Mouse (Mus musculus): Measurements from ENCODE around the gene Tcte2.
"Not testable (repeated sequence)": the region's sequence is repeated elsewhere in the genome, so short reads cannot be mapped to it uniquely, and the experiment has no call there.

Gene Tcte2

DNA sequence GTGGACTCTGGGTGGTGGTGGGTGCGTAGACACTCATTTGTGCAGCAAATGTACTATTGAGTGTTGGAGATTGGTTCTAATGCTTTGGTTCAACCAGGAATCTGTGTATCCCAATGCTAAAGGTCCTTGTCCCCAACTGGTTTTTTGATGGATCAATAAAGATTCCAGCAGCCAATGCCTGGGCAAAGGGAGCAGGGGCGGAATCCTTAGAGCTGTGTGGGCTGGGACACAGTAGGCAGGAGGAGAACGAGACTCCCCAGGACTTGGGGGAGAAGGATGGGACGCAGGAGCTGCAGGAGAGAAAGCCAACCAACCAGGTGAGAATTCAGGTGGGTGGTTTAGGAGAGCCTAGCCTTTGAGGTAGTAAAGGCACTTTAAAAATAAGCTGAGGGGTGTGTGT lies 63.4 kb downstream of the Tcte2 start:
- in situ Hi-C loops (cut with MboI; ENCODE audit: low pct_unique_long_range_greater_than_20kb in 1 of 2, low sequenced_read_pairs in 2 of 2, unreplicated experiment in 1 of 2), result no loop called here

DNA sequence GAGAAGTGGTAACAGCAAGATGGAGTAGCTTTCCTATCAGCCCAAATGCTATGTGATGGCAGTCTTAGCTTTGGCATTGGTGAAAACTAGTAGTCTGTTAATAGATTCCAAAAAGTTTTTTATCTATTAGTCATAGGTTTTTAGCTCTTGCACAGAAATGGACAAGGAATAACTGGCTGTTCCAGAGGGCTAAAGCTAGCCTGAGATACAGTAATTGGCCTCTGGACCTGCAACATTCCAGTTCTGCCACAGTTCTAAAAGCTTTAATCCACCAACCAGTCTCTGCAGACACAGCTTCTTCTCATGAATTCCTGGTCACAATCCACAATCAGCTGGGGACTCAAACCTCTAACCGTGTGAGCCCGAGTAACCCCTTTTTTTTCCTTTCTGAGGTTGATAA lies 64.0 kb downstream of the Tcte2 start:
- in situ Hi-C loops (cut with MboI; ENCODE audit: low pct_unique_long_range_greater_than_20kb in 1 of 2, low sequenced_read_pairs in 2 of 2, unreplicated experiment in 1 of 2), result no loop called here

DNA sequence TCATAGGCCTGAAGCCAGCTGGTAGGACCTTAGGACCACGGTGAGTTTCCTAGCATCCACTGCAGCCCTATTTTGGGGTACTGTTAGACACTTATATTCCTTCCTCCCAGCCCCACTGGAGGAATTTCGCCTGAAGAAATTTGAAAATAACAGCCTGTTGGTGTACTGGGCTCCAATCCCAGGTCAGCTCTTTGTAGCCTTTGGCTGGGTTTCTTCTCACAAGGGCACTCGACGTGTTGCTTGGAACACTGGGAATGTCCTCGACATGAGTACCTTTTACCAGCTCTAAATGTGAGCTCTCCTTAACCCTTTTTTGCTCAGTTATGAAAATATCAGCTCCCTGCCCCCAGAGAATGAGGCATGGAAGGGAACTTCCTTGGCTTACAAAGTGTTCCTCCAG lies 65.7 kb downstream of the Tcte2 start:
- in situ Hi-C loops (cut with MboI; ENCODE audit: low pct_unique_long_range_greater_than_20kb in 1 of 2, low sequenced_read_pairs in 2 of 2, unreplicated experiment in 1 of 2), result no loop called here

DNA sequence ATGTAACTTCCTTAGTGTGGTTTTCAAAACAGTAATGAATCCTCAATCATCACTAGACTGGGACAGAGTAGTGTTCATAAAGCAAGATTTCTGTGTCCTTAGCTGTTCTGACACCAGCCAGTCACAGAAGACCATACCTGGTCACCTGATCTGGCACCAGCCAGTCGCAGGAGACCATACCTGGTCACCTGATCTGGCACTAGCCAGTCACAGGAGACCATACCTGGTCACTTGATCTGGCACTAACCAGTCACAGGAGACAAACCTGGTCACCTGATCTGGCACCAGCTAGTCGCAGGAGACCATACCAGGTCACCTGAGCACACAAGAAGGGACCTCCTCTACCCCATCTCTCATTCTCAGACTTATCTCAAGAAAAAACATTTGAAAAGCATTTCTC lies 66.4 kb downstream of the Tcte2 start:
- in situ Hi-C loops (cut with MboI; ENCODE audit: low pct_unique_long_range_greater_than_20kb in 1 of 2, low sequenced_read_pairs in 2 of 2, unreplicated experiment in 1 of 2), result no loop called here

DNA sequence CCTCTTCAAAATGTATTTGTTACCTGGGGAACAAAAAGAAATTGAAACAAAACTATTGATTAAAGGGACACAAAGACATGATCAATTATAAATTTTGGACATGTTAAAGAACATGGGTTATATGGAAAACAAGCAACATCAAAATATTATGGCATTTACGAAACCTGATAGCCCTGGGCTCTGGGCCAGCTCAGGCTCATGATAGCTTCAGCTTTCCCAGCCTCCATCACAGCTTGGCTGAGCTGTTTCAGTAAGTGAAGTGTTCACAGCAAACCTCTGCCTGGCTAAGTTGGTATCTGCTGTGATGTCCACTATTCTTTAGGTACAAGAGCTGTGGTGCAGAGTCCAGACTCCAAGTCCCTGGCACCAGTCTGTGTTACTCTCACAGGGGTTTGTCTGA lies 67.4 kb downstream of the Tcte2 start:
- in situ Hi-C loops (cut with MboI; ENCODE audit: low pct_unique_long_range_greater_than_20kb in 1 of 2, low sequenced_read_pairs in 2 of 2, unreplicated experiment in 1 of 2), result no loop called here

DNA sequence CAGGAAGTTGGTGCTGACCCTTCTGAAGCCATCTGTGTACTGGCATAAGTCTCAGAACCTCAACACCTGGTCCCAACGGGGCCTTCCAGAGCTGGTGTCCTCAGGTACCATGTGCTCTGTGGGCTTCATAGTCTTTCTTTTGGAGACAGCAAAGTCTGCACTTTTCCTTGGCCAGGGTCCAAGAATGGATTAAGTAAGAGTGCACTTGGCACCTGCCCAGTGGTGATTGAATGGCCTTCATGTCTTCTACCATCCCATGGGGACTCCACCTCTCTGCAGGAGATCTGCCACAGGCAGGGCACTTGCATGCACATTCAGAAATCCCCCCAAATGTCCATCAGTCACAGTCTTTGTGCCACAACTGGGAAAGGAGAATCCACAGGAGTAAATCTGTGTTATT lies 74.0 kb downstream of the Tcte2 start:
- in situ Hi-C loops (cut with MboI; ENCODE audit: low pct_unique_long_range_greater_than_20kb in 1 of 2, low sequenced_read_pairs in 2 of 2, unreplicated experiment in 1 of 2), result no loop called here

DNA sequence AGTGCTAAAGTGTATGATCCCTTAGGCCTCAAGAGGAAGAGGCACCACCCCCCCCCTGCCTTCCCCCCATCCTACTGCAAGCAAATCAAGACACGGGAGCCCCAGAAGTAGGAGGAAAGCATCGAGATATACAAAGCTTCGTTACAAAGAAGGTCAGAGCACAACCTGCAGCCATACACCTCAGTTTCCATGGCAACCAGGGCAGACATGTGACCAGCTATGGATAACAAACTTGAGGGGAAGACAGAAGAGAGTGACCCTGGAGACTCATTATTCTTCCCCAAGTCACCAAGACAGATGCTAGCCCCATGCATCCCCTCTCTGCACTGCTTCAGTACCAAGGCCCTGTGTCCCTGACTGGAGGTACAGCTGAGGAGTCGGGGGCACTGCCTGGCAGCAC lies 74.5 kb downstream of the Tcte2 start:
- in situ Hi-C loops (cut with MboI; ENCODE audit: low pct_unique_long_range_greater_than_20kb in 1 of 2, low sequenced_read_pairs in 2 of 2, unreplicated experiment in 1 of 2), result no loop called here

DNA sequence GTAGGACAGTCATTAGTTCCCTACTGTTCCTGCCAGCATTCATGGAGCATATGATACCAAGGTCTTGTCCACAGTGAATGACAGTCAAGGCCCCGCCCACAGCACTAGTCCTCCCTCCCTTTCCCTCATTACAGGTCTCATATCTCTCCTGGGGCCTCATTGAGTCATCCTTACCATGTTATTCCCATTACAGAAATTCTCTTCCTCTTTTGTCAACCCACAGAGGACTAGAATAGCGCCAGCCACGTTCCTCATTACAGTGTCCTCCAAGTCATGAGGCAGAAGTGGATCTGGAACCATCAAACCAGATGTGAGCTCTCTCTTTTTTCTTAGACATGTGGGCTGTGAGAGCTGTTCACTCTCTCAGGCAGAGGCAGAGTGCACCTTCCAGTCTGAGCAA lies 76.0 kb downstream of the Tcte2 start:
- in situ Hi-C loops (cut with MboI; ENCODE audit: low pct_unique_long_range_greater_than_20kb in 1 of 2, low sequenced_read_pairs in 2 of 2, unreplicated experiment in 1 of 2), result no loop called here

DNA sequence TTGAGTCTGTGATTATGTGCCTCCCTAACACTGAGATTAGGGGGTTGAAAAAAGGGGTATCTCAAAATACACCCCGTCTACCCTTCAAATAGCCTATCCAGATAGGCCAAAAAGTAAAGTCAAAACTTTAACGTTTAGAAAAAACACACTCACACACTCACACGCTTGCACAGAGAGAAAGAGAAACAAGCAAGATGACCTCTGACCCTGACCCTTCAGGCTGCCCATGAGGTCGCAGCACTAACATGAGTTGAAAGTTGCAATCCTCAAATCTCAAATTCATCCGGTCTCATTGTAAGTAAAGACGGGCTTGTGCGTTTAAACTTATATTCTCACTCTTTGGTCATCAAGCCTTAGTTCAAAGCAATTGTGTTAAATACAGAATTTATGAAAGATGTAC lies 77.4 kb downstream of the Tcte2 start:
- in situ Hi-C loops (cut with MboI; ENCODE audit: low pct_unique_long_range_greater_than_20kb in 1 of 2, low sequenced_read_pairs in 2 of 2, unreplicated experiment in 1 of 2), result loop anchor here in 1 of 2 experiments (5.0 kb wide), 1 partner anchor 73 kb away; no protein-coding TSS in a partner anchor

DNA sequence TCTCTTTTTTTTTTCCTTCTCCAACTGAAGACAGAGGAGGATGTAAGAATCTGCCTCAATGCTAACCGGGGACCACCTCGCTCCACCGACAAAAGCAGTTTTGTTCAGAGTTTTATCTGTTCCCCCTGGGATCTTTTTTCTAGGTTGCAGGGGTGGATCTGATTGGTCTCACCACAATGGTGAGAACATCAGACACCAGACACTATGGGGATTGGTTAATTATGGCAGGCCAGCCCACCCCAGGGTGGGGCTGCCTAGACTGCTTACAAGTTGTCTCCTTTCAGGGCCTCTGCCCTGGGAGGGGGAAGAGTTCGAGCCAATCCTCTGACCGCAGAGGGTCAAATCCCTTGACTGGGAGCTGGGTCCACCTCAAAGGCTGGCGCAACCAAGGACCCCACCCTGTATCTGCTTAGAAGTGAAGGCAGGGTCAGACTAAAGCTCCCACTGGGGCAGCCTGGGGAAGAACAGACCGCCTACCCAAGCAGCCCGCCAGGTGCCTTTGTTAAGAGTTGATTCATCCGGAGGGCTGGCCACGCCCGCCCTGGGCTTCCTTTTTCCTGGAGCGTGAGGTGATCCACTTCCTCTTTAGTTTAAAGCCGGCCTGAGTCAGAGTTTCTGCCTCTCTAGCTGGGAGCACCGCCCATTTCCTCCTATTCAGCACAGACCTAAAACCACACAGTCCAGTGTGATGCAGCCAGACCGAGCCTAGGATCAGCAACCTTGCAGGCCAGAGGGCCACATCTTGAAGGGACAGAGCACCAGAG lies 78.0 kb downstream of the Tcte2 start:
- in situ Hi-C loops (cut with MboI; ENCODE audit: low pct_unique_long_range_greater_than_20kb in 1 of 2, low sequenced_read_pairs in 2 of 2, unreplicated experiment in 1 of 2), result loop anchor here in 1 of 2 experiments (5.0 kb wide), 1 partner anchor 74 kb away; no protein-coding TSS in a partner anchor

DNA sequence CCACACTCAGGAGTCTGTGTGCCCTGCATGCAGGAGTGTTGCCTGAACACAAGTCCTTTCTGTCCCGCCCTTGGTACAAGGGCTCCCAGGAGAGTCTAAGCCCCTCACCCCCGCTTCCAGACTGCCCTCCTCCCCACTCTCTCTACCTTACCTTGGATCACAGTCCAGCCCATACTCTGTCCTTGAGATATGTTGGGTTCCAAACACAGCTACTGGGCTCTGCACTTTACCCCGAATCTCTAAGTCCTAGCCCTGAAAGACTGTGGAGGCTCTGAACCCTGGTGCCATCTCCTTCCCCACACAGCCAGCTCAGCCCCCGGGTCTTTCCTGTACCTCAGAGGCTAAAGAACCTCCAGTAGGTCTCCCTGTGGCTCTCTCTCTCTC lies 78.6 kb downstream of the Tcte2 start:
- in situ Hi-C loops (cut with MboI; ENCODE audit: low pct_unique_long_range_greater_than_20kb in 1 of 2, low sequenced_read_pairs in 2 of 2, unreplicated experiment in 1 of 2), result loop anchor here in 1 of 2 experiments (5.0 kb wide), 1 partner anchor 74 kb away; no protein-coding TSS in a partner anchor

DNA sequence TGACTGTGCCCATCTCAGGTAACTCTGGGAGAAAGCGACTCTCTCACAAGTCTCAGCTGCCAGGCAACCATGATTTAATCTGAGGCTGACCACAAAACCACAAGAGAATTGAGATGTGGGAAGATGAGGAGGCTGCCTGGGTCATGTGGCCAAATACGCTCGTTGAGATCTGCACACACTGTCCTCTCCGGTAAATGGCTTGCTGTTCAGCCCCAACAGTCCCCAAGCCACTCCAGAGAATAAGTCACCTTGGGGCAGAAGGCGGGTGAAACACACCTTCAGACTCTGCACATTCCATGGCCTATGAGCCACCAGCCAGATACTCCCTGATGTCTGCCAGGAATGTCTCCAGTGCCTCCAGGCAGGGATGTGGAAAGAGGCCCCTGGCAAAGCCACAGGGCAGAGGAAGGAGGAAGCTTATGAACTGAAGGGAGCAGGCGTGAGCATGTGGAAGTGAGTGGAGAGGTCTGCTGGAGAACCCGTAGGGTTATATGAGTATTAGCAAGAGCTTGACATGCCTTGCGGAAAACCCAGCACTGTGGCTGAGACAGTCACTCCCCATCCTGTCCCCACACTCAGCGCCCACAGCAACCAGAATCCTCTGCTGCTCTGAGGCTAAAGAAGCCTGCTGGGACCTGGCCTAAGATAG lies 79.1 kb downstream of the Tcte2 start:
- in situ Hi-C loops (cut with MboI; ENCODE audit: low pct_unique_long_range_greater_than_20kb in 1 of 2, low sequenced_read_pairs in 2 of 2, unreplicated experiment in 1 of 2), result loop anchor here in 1 of 2 experiments (5.0 kb wide), 1 partner anchor 75 kb away; no protein-coding TSS in a partner anchor

DNA sequence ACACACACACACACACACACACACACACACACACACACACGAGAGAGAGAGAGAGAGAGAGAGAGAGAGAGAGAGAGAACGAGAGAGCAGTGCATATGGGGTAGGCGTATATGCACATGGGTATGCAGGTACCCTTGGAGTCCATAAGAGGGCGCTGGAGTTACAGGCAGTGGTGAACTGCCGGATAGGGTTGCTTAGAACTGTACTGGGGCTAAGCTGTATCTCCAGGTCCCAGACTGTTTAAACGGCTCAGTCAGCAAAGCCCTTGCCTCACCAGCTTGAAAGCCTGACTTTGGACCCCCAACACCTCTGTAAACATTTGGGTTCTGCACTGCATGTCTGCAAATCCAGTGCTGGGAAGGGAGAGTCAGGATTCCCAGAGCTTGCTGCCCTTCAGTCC lies 79.9 kb downstream of the Tcte2 start:
- in situ Hi-C loops (cut with MboI; ENCODE audit: low pct_unique_long_range_greater_than_20kb in 1 of 2, low sequenced_read_pairs in 2 of 2, unreplicated experiment in 1 of 2), result loop anchor here in 1 of 2 experiments (5.0 kb wide), 1 partner anchor 76 kb away; no protein-coding TSS in a partner anchor

DNA sequence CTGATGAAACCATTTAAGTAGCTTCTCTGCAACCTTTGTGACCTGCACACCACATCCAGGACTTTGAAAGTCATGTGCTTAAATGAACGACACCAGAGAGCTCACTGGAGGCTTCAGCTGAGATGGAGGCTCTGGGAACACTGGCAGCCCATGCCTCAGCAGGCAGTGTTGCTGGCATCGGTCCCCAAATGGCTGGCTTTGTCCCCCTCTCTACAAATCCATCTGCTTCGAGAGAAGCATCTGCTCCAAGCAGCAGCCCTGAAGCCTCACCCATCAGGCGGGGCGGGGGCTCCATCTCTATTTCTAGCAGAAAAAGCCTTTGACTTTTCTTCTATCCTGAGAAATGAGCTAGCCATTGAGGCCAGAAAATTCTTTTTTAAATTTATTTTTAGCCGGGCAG lies 80.5 kb downstream of the Tcte2 start:
- in situ Hi-C loops (cut with MboI; ENCODE audit: low pct_unique_long_range_greater_than_20kb in 1 of 2, low sequenced_read_pairs in 2 of 2, unreplicated experiment in 1 of 2), result loop anchor here in 1 of 2 experiments (5.0 kb wide), 1 partner anchor 76 kb away; no protein-coding TSS in a partner anchor

DNA sequence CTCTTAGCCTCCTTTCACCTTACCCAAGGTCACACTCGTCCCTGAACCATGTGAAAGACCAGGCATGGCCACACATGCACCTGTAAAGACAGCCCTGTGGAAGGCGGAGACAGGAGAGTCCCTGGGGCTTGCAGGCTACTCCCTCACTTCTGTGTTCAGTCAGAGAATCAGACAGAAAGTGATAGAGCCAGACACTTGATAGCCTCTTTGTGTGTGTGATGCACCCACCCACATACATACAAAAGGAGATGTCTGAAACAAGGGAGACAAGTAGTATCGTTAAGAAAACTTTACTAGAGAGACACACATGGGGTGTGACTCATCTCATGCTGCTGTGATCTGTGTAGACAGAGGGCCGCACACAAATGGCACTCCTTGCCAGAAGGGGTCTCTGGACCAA lies 81.3 kb downstream of the Tcte2 start:
- in situ Hi-C loops (cut with MboI; ENCODE audit: low pct_unique_long_range_greater_than_20kb in 1 of 2, low sequenced_read_pairs in 2 of 2, unreplicated experiment in 1 of 2), result loop anchor here in 1 of 2 experiments (5.0 kb wide), 1 partner anchor 77 kb away; no protein-coding TSS in a partner anchor

DNA sequence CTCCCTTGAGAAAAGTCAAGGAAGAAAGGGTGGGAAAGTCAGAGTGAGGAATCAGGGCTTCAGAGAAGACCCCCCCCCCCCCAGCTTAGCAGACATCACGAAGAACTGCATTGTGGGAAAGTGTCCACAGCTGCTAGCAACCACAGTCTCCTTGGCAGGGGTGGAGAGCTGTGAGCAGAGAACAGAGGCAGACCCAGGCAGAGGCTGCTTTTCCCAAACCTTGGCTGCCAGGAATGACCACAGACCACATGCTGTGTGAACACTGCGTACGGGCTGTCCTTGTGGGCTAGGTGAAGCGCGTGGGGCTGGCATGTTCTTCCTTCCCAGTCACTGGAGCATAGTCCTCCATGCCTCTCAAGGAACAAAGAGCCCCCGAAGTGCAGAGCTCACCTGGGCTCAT lies 81.9 kb downstream of the Tcte2 start:
- in situ Hi-C loops (cut with MboI; ENCODE audit: low pct_unique_long_range_greater_than_20kb in 1 of 2, low sequenced_read_pairs in 2 of 2, unreplicated experiment in 1 of 2), result loop anchor here in 1 of 2 experiments (5.0 kb wide), 1 partner anchor 78 kb away; no protein-coding TSS in a partner anchor

DNA sequence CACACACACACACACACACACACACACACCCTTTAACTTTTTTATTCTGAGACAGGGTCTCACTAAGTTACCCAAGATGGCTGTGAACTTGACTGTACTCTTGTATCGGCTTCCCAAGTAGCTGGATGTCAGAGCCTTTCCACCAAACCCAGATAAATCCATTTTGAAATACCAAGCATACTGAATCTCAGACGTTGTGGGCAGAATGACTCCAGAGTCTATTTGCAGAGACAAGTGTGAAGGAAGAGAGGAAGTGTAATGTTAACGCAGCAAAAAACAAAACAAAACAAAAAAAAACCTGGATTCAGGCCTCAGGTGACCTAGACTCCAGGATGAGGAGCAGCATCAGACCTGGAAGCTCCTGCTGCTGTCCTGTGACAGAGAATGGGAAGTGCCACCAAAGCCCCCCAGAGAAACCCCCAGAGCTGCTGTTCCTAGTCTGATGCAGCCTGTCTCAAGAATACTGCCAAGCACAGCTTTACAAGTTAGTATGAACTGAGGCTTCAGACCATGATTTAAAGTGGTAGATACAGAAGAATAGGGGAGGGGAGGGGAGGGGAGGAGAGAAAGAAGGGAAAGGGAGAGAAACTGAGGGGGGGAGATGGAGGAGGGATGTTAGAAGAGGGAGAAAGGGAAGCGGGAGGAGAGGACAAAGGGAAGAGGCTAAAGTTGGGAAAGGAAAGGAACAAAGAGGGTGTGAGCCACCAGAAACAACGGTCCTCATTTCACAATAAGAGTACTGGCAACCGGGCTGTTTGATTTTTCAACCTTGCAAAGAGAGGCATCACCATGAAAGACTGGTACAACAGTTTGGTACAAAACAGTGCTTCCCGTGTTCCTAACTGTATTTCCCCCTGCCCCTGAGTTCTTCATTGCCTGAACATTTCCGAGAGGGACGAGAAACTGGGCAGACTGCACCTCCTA lies 84.1 kb downstream of the Tcte2 start:
- in situ Hi-C loops (cut with MboI; ENCODE audit: low pct_unique_long_range_greater_than_20kb in 1 of 2, low sequenced_read_pairs in 2 of 2, unreplicated experiment in 1 of 2), result no loop called here

DNA sequence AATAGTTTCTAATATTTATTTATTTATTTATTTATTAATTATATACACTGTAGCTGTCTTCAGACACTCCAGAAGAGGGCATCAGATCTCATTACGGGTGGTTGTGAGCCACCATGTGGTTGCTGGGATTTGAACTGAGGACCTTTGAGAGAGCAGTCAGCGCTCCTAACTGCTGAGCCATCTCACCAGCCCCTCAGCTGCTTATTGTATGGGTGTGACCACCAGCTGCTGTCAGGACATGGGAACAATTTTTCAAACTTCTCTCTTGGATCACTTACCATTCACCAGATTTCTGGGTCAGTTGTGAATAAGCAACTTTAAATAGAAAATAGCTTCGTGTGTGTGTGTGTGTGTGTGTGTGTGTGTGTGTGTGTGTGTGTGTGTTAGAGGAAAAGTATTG lies 85.5 kb downstream of the Tcte2 start:
- in situ Hi-C loops (cut with MboI; ENCODE audit: low pct_unique_long_range_greater_than_20kb in 1 of 2, low sequenced_read_pairs in 2 of 2, unreplicated experiment in 1 of 2), result not testable (repeated sequence)

DNA sequence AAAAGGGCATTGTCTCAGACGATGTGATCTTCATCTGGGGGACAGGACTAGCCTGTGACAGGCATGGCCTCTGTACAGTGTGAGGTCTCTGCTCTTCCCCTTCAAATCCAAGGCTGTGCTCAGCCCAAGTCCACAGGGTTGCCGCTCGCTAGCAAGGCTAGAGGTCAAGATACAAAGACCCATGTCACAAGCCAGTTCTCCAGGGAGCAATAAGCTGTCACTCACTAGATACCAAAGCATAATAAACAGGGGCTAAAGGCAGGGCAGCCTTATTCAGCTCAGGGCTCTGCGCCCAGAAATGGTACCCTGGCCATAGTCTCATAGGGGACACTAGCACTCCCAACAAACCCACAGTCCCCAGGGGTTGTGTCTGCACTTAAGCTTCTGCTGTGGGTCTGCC lies 86.0 kb downstream of the Tcte2 start:
- in situ Hi-C loops (cut with MboI; ENCODE audit: low pct_unique_long_range_greater_than_20kb in 1 of 2, low sequenced_read_pairs in 2 of 2, unreplicated experiment in 1 of 2), result no loop called here
